Mouse (Mus musculus) megakaryocyte, embryonic 14.5 days (primary cell): ENCODE results near the gene Camkv. TPM values are rescaled to one million over a fixed set of nuclear protein-coding genes. Genes with fewer than 3 reads are reported as not detected.
A peak's percentile ranks its signal among the peaks of the same experiment; 100 is the strongest.

Experiments used
- H3K27me3 ChIP-seq: replicated peaks from 2 replicates; pipeline ENCODE3; 2012; ENCODE audit warnings: inconsistent platforms
- H3K36me3 ChIP-seq: replicated peaks from 2 replicates; pipeline ENCODE3; 2012; ENCODE audit warnings: low read length, inconsistent platforms, mixed read lengths
- H3K4me1 ChIP-seq: 2 replicates; pipeline ENCODE4 v1.6.1; 2012; ENCODE audit warnings: inconsistent platforms
- H3K4me3 ChIP-seq: replicated peaks from 2 replicates; pipeline ENCODE3; 2012; ENCODE audit warnings: moderate library complexity, mild to moderate bottlenecking, inconsistent platforms
- H3K9me3 ChIP-seq: 2 replicates; pipeline ENCODE4 v1.6.1; 2012; ENCODE audit warnings: inconsistent platforms
- FLI1 ChIP-seq: IDR thresholded peaks from 2 replicates; pipeline ENCODE4 v1.6.1; 2012; ENCODE audit warnings: low read length, inconsistent platforms, mixed read lengths
- GATA1 ChIP-seq: IDR thresholded peaks from 3 replicates; pipeline ENCODE4 v1.6.1; 2012; ENCODE audit warnings: mixed read lengths, low read length, inconsistent platforms, borderline replicate concordance
- polyA plus RNA-seq: library from polyadenylated mRNA; stranded (reverse); fragments of >175 nt; gene quantifications from 2 replicates; pipeline ENCODE4 v1.2.3, GENCODE M21; 2012; ENCODE audit warnings: low replicate concordance; ENCODE audit not compliant: insufficient read depth

Gene Camkv
- polyA plus RNA-seq, 1 experiment = not detected

DNA sequence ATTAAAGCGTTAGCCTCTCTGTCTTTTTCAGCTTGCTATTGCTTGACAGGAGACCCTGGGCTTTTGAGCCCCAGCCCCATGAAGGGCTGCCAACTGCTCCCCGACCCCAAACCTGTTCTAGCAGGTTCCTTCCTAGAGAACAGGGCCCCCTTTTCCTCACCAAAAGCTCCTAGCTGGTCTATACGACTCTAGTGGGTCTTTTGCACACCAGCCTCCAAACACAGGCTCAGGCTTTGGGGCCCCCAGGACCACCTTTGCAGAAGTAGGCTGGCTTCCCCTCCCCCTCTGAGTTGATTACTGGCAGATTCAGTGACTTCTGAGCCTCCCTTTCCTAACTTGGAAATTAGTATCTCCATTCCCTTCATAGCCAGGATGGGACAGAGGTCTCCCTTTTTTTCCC is 1.4 kb downstream of the Camkv start:
- Histone ChIP-seq H3K36me3 (no peaks in the 10 kb centered on the region), H3K27me3 (peaks cover 91% of the 10 kb centered on the region), H3K4me1 (peaks cover 19% of the 10 kb centered on the region), H3K4me3 (no peak overlapping the region), H3K9me3 (no peaks in the 10 kb centered on the region)
- TF ChIP-seq FLI1 = no peak
- TF ChIP-seq GATA1 = no peak

DNA sequence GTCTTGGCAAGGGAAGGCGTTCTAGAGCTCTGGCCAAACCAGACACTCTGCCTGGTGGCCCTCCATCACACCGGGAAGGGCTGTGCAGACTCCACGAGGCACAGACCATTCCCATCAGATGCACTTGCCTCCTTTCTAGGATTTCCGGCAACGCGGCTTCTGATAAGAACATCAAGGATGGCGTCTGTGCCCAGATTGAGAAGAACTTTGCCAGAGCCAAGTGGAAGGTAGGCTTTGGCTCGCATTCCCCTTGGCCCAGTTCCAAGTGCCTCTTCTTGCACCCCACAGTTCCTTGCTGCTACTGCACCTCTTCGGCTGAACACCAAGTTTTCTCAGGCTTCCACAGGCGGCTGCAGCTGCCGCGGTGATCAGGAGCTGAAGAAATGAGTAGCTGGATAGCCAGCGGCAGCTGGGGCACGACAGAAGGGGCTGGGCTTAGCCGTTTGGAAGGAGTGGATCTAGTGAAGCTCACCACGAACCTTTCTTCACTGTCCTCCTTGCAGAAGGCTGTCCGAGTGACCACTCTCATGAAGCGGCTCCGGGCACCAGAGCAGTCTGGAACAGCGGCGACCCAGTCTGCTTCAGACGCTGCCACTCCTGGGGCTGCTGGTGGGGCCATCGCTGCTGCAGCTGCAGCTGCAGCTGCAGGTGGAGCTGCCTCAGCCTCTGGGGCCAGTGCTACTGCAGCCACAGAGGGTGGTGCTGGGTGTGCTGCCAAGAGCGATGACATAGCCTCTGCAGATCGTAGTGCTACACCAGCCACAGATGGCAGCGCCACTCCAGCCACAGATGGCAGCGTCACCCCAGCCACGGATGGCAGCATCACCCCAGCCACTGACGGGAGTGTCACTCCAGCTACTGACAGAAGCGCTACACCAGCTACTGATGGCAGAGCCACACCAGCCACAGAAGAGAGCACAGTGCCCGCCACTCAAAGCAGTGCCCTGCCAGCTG is 12.0 kb downstream of the Camkv start:
- Histone ChIP-seq H3K36me3 (no peaks in the 10 kb centered on the region), H3K27me3 (peaks cover 32% of the 10 kb centered on the region), H3K4me3 (peak overlapping the region; percentile 29), H3K9me3 (no peaks in the 10 kb centered on the region), H3K4me1 (peaks cover 41% of the 10 kb centered on the region)
- TF ChIP-seq FLI1 = no peak
- no peak for TF ChIP-seq GATA1

DNA sequence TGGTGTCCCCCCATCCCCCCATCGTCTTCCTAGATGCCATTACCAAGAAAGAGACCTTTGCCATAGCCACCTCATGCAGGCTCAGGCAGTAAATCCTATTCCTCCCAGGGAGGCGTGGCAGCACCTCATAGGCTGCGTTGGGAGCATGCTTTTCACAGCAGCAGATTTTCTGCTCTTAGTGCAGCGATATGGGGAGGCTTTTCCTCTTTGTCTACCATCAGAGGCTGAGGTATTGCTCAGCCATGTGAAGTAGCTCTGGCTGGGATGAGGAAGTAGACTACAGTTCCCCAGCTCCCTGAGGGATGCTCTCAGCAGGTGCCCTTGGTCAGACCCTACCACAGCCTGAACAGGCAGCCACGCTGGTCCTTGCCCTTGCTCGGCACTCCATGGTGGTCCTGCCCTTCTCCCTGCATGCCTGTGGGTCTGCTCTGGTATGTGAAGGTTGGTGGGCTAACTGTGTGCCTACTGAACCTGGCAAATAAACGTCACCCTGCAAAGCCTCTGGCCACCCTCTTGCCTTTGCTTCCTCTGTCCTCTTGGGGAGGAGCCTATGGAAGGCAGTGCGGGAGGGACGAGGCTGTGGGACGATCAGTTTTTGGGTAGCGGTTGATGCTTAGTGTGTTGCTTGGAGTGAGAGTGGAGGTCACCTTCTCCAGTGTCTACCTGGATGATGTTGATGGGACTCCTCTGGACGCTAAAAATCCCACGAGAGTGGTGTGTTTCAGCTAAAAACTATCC is 13.9 kb downstream of the Camkv start:
- peaks cover 7% of the 10 kb centered on the region for H3K36me3 ChIP-seq
- H3K27me3 ChIP-seq = peaks cover 31% of the 10 kb centered on the region
- peak overlapping the region; percentile 5 for H3K4me3 ChIP-seq
- peaks cover 46% of the 10 kb centered on the region for H3K4me1 ChIP-seq
- H3K9me3 ChIP-seq = no peaks in the 10 kb centered on the region
- no peak for TF ChIP-seq GATA1
- no peak for TF ChIP-seq FLI1

DNA sequence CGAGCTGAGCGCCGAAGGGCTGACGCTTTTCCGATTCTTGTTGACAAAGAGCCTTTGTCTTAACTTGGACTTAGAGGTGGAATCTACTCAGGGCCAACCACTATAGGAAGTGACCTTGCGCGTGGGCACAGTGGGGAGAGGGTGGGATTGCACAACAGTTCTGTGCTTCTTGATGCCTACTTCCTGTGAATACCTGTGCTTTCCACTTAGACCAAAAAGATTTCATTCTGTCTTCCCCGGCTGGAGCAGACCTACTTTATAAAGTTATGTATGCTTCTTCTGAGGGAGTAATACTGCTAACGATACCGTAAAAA is 14.4 kb downstream of the Camkv start, which contains the start of gene Traip:
Gene Traip, plus strand, starts transcription at position 215 of the 314 bp plus-strand sequence.
- TF ChIP-seq FLI1 = no peak
- TF ChIP-seq GATA1 = no peak
- Histone ChIP-seq H3K27me3 (peaks cover 31% of the 10 kb centered on the region), H3K9me3 (no peaks in the 10 kb centered on the region), H3K36me3 (peaks cover 7% of the 10 kb centered on the region), H3K4me1 (peaks cover 46% of the 10 kb centered on the region), H3K4me3 (peak within 1 kb of the TSS; percentile 99)

DNA sequence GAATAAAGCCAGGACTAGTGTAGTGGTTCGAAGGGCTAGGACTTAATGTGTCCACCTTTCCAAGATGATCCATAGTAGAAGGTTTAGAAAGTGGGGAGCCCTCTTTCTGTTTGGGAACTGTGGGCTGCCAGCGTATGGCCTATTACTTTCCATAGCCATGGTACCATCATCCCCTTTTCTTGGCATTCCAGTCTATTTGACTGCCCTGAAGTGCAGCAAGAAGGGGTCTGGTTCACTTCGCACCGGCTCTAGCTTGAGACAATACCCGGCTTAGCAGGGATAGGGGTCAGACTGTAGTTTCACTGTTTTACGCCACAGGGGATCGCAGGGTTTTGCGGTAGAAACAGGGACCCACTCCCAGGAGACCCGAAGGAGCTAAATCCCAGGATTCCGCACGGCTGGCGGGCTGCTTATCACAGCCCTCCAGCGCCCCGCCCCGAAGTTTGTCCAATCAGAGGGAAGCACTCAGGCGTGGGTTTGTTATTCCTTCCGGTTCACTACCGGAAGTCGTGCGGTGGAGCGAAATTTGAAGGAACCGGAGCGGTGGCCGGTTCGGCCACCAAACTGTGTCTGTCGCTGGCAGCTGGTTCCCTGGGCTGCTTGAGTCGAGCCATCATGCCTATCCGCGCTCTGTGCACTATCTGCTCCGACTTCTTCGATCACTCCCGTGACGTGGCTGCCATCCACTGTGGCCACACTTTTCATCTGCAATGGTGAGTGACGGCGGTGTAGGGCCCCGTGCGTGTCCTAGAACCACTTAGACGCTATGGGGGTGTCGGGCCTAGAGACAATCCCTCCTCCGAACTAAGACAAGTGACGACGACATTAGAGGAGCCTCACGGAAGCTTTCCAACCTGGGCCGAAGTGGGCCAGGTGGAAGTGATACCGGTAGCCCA is 15.2 kb downstream of the Camkv start:
- Histone ChIP-seq H3K4me1 (peaks cover 46% of the 10 kb centered on the region), H3K36me3 (peaks cover 13% of the 10 kb centered on the region), H3K9me3 (no peaks in the 10 kb centered on the region), H3K4me3 (peak overlapping the region; percentile 99), H3K27me3 (peaks cover 23% of the 10 kb centered on the region)
- TF ChIP-seq GATA1 (peak; percentile 73; the same call in 1 of the 3 replicates), FLI1 (peak; percentile 99; the same call in 1 of the 2 replicates)

DNA sequence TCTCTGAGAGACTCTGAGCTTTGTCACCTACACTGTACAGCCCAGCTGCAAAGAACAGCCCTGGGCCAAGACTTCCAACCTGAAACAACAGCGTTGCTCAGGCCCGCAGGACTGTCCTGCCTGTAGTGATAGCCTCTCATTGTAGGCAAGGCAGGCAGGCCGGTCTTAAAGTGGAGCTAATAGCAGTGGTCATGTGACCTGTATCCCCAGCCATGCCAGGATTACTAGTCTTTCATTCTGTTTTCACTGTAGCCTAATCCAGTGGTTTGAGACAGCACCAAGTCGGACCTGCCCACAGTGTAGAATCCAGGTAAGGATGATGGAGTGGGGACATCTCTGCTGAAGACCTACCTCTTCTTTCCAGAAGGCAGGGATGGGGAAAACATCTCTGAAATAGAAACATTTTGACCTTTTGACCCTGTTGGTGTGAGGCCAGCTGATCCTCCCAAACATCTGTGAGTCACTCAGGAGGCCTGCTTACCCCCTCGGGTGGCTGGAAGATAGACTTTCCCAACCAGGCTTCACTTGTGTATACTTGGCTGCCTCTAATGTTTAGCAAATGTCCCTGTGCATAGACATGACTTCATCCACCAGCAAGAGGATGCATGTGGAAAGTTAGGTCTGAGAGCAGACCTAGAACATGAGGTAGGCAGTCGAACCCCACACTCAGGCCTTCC is 20.3 kb downstream of the Camkv start:
- Histone ChIP-seq H3K4me1 (peaks cover 23% of the 10 kb centered on the region), H3K4me3 (no peak overlapping the region), H3K27me3 (no peaks in the 10 kb centered on the region), H3K9me3 (no peaks in the 10 kb centered on the region), H3K36me3 (peaks cover 62% of the 10 kb centered on the region)
- no peak for TF ChIP-seq GATA1
- no peak for TF ChIP-seq FLI1

DNA sequence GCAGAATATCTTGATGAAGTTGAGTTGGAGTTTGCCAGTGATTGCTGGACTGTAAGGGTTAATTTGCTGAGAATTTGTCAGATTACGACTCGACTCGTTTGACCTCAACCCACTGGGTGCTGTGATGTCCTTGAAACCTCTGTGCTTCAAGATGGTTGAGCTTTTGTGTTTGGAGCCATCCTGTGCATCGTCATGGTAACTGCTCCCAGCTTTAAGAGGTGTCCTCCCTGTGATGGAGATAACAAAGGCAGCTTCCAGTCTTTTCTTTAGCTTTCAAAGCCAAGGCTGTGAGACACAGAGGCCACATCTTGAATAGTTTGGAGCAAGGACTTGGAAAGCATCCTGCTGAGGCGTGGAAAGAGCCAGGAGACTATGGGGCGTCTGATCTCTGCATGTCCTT is 21.7 kb downstream of the Camkv start:
- Histone ChIP-seq H3K27me3 (no peaks in the 10 kb centered on the region), H3K4me1 (peaks cover 22% of the 10 kb centered on the region), H3K4me3 (no peak overlapping the region), H3K9me3 (no peaks in the 10 kb centered on the region), H3K36me3 (peaks cover 76% of the 10 kb centered on the region)
- TF ChIP-seq FLI1 (no peak), GATA1 (no peak)

DNA sequence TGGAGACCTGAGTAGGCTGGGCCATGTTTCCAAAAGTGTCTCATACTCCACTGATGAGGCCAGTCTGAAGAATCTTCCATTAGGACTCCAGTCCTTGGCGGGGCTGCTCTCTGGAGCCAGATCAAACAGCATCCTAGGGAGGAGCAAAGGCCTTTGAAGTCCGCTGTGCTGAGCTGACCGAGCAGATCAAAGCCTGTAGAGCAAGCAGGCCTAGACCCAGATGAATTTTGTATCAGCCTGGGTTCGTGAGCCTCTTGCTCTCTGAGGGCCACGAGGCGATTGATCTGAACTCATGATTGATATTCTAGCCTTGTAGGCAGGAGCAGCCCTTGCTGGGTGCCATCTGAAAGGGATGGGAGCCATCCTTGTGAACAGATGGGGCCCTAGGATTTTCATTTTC is 24.4 kb downstream of the Camkv start:
- H3K9me3 ChIP-seq = no peaks in the 10 kb centered on the region
- H3K36me3 ChIP-seq = peaks cover 89% of the 10 kb centered on the region
- H3K4me1 ChIP-seq = peaks cover 39% of the 10 kb centered on the region
- no peak overlapping the region for H3K4me3 ChIP-seq
- H3K27me3 ChIP-seq = no peaks in the 10 kb centered on the region
- TF ChIP-seq GATA1 (no peak), FLI1 (no peak)

DNA sequence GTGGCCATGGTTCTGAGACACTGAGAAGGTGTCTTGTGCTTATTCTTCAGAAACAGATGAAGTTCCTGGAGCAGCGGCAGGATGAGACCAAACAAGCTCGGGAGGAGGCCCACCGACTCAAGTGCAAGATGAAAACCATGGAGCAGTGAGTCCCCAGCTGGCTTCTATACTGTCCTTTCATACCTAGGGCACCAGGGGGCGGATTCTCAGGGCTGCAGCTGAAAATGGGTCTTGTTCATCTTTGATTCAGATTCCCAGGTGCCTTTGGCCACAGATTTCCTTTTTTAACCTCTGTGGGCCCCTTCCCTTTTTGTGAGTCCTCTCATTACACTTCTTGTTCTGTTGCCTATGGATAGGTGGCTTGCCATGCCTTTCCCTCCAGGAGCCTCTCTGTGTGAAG is 25.5 kb downstream of the Camkv start:
- no peaks in the 10 kb centered on the region for H3K9me3 ChIP-seq
- peaks cover 49% of the 10 kb centered on the region for H3K4me1 ChIP-seq
- H3K36me3 ChIP-seq = peaks cover 89% of the 10 kb centered on the region
- H3K4me3 ChIP-seq = no peak overlapping the region
- H3K27me3 ChIP-seq = no peaks in the 10 kb centered on the region
- no peak for TF ChIP-seq GATA1
- TF ChIP-seq FLI1 = no peak
